Mouse (Mus musculus) right cerebral cortex, postnatal 25 days (tissue): Measurements from ENCODE around the gene Sap18b.
"Not testable (repeated sequence)": the region's sequence is repeated elsewhere in the genome, so short reads cannot be mapped to it uniquely, and the experiment has no call there.

Experiments used
- DNase-seq: peaks from one replicate; pipeline ENCODE4 v3.0.0; 2022

Sap18b gene

GRCm38 (mm10) chr8:95825162-95825561 lies at the start of gene Sap18b:
Gene Sap18b (plus strand): TSS chr8:95825346.
- not testable (repeated sequence) for DNase-seq

DNA sequence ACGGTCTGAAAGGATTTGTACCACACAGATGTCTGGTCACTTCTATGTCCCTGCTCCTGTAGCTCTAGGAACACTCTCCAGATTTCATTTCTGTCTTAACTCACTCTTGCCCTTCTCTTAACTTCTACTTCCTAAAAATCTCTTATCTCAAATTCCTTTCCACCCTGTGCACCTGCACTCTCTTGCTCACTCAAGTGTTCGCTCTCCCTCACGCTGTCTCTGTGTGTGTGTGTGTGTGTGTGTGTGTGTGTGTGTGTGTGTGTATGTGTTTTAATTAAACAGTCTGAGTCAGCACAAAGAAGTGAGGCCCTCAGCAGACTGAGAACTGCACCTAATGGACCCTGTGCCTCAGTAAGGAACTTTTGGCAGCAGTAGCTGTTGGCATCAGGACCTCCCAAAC lies 44.1 kb upstream of the Sap18b start:
- DNase-seq = no peak

DNA sequence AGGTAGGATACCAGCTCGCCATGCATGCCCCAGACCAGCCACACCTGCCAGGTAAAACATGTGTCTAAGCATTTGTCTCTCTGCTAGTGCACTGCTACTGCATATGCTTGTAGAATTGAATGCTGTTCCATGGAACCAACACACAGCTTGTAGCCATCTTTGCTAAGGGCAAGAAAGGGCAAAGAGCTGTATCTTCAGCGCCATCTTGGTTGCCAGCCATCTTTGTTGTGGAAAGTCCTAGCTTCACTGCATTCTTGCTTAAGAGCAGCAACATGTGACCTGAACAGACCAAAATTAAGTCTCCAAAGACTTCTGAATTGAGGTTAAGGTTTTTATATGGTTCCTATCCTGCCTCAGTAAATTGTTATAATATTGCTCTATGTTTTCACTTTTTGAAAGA lies 43.4 kb upstream of the Sap18b start:
- DNase-seq = no peak

DNA sequence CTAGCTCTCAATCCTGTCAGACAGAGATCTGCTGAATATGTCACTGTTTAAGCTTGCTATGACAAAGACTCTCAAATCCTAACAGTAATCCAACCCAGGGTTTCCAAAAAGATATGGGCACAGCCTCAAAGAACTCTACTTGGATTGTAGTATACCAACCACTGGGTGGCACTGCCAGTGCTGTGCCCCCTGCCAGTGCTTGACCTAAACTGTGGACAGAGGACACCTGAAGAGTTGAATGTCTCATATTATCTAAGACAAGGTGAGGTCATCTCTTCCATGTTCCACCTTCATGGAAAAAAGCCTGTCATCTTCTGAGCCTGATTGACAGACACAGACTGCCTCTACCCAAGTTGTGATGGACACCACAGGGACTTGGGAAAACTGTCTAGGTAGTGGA lies 42.5 kb upstream of the Sap18b start:
- no peak for DNase-seq

GRCm38 (mm10) chr8:95785591-95785990 lies 39.6 kb upstream of the Sap18b start:
- DNase-seq = no peak

GRCm38 (mm10) chr8:95795333-95796061 lies 29.6 kb upstream of the Sap18b start:
- DNase-seq = not testable (repeated sequence)

DNA sequence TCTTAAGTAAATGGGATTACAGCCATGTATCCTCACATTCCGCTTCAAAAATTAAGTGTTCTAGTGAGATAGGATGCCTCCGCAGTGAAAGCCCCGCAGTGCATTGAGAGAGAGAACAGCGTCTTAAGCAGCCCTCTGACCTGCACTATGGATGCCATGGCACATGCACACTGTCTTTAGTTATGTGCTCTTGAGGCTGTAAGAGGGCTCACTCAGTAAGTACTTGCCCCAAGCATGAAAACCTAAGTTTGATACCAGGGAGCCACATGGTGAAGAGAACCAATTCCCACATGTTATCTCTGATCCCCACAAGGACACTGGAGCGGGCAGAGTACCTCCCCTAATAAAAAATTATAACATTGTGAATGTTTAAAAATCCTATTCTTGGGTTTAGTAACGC lies 26.0 kb upstream of the Sap18b start:
- DNase-seq = no peak

GRCm38 (mm10) chr8:95799891-95800290 lies 25.3 kb upstream of the Sap18b start:
- no peak for DNase-seq

GRCm38 (mm10) chr8:95800353-95800752 lies 24.8 kb upstream of the Sap18b start:
- no peak for DNase-seq

GRCm38 (mm10) chr8:95801476-95802064 lies 23.6 kb upstream of the Sap18b start:
- no peak for DNase-seq

DNA sequence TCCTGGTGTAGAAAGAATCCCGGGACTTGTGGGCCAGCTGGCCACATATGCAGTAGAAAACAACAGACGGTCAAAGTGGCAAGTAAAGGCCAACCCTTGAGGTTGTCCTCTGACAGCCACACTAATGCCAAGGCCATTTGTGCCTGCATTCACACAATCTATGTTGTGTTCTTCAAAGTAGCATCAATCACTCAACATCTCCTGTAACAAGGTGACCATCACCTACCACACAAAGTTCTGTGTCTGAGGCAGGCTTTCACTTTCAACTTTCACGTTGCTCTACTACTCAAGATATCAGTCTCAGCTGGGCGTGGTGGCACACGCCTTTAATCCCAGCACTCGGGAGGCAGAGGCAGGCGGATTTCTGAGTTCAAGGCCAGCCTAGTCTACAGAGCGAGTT lies 22.9 kb upstream of the Sap18b start:
- no peak for DNase-seq

DNA sequence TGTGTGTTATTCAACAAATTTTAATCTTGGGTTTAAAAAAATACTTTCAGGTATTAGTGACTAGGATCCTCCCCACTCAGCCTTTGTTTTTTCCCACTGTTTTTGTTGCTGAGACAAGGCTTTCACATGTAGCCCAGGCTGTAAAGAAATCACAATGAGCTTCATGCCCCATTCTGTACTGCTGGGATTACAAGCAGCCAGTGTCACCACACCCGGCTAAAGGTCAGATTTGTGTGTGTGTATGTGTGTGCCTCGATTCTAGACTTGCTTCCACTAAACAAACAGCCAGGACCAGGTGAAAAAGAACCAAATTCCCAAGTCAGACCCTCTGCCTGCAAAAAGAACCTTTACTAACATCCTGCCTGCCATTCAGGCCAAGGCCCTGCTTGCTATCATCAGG lies 19.7 kb upstream of the Sap18b start:
- no peak for DNase-seq

DNA sequence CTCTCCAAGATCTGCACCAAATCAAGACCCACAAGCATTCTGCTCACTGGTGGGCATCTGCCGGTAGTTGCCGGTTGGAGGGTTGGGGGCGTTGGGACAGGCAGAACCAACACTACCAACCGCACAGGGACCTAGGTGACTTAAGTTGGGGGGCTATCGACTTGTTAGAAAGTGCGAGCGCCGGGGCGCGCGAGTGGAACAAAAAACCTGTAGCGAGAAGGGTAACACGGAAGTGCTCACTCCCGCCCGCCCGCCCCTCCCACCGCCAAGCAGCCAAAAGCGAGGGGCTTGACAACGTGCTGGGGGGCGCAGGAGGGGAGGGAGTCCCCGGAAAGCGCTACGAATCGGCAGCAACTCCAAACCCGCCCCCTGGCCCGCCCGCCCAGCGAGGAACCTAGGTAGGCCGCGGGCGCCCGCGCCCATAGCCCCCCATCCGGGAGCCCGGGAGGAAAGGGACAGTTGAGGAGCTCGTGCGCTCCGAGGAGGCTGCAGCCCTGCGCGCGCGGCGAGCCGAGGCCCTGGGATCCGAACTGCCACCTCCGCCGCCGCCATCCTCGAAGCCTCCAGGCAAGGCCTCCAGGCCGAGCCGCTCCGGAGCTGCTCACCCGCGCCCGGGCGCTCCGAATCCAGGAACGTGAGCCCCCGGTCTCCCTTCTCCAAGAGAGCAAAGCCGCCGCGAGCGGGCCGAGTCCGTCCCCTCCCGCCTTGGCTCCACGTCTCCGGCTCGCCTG lies 18.5 kb upstream of the Sap18b start:
- no peak for DNase-seq

GRCm38 (mm10) chr8:95807331-95807843 lies 17.8 kb upstream of the Sap18b start, which contains the start of gene Cnot1:
Gene Cnot1 (minus strand): TSS chr8:95807464.
- DNase-seq = peak; percentile 98

DNA sequence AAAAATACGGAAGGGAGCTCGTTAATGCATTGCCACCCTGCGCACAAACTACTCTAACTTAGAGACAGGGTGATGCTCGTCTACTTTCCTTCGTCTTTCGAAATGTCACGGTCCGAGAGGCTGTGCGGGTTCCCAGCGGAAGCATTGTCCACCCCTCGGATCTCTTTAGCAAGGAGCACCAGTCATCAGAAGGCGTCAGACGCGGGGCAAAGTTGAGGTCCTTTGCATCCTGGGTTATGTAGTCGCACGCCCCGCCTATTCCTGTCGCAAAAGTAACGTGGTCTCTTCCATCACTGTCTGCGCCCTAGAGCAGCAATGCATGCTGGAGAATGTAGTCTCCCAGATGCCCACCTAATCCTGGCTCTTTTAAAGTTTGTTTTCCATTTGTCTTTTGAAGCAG lies 17.3 kb upstream of the Sap18b start:
- DNase-seq = peak; percentile 91

- DNase-seq = no peak
Measured at GRCm38 (mm10) chr8:95808631-95809030, 16.5 kb upstream of the Sap18b start.

- DNase-seq = no peak
Measured at GRCm38 (mm10) chr8:95809116-95809515, 16.0 kb upstream of the Sap18b start.

DNA sequence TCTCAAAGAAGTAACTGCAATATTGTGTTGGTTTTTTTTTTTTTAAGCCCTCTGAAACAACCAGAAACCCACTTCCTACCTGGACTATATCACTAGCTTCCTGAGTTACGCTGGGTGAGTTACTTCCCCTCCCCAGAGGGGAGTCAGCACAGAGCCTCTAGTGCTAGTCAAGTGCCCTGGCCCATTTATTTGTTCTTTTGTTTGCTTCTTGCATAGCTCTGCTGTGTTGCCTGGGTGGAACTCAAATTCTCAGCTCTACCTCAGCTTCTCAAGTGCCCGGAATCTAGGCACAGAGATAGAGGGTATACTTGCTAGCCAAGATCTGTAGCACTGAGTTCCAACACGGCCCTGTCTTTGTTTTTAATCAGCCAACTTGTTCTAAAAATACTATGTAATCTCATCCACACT lies 15.0 kb upstream of the Sap18b start:
- DNase-seq = no peak

DNA sequence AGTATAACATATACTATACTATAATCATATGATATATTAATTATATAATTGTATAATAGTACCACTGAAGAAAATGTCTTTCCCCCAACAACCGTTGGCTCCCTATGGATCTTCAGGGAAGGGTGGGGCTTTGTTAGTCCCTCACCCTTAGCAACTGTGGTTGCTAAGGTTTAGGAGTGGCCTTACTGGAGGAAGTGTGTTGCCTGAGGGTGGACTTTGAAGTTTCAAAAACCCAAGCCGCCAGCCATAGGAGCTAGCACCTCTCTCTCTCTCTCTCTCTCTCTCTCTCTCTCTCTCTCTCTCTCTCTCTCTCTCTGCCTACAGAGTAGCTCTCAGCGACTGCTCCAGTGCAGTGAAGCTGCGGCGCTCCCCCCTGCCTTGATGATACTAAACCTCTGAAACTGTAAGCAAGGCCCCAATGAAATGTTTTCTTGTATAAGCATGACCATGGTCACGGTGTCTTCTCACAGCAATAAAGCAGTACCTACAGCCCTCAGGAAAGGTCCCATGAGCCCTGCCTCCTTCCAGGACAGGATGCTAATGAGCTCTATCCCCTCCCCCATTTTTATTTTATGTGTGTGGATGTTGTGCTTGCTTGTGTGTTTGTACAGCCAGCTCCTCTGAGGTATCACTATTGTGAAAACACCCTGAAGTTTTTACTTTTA lies 9.0 kb upstream of the Sap18b start:
- DNase-seq = no peak

DNA sequence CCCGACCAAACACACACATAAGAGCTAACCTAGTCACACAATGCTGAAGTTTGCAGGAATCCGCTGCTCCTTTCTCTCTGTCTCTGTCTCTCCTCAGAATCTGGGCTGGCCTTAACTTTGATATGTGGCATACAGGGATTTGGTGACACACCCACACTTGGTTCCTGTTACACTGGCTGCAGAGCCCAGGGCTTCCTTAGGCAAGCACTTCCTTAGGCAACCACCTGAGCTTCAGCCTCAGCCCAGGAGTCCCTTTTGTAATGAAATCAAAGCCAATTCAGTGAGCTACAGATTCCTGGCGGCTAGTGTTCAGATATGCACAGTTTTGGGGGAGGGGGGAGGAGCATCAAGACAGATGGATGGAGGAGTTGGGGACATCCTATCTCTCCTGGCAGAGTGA lies 7.5 kb upstream of the Sap18b start:
- DNase-seq = no peak

DNA sequence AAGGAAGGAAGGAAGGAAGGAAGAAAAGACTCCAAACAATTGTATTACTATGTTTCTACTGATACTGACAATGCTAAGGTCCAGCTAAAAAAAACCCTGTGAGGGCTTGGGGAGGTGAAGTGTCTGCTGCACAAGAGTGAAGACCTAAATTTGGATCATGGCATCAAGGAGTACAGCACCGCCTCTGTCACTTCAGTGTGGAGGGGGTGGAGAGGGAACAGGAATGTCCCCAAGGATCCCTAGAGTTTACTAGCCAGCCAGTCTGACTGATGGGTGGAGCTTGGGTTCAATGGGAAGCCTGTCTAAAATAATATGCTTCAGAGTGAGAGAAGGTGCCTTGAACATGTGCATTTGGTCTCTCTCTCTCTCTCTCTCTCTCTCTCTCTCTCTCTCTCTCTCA lies 6.9 kb upstream of the Sap18b start:
- DNase-seq = no peak

- no peak for DNase-seq
Measured at GRCm38 (mm10) chr8:95821266-95821665, 3.9 kb upstream of the Sap18b start.

DNA sequence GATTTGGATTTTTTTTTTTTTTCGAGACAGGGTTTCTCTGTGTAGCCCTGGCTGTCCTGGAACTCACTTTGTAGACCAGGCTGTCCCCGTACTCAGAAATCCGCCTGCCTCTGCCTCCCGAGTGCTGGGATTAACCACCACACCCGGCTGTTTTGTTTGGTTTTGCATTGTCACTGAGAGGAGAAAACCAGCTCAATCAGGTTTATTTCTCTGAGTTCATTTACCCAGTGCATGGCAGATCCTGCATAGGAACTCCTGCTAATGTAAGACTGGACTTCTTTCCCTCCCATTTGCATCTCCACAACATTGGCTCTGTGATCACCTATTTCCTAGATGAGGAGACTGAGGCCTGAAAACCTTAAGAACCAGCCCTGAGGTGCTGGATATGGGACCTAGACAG lies 3.0 kb upstream of the Sap18b start:
- DNase-seq = no peak
